Mouse (Mus musculus) gastrocnemius, adult 8-10 months (tissue): ENCODE results near the gene Krt1. TPM values are rescaled to one million over a fixed set of nuclear protein-coding genes. Genes with fewer than 3 reads are reported as not detected.

Experiments
- DNase-seq, 2 experiments: peaks; one replicate each; pipeline ENCODE4 v3.0.0; 2022; ENCODE audit warnings: low spot score in 2 of 2
- total RNA-seq, 4 experiments: library from RNA; stranded (reverse); gene quantifications; 2 replicates each; pipeline ENCODE4 v1.2.4; 2022

Krt1 gene
- total RNA-seq = not detected

GRCm38 (mm10) chr15:101850694-101851093, at the start of gene Krt1:
Krt1 (minus strand) TSS chr15:101850794.
- DNase-seq = no peak

GRCm38 (mm10) chr15:101895216-101895615, 44.6 kb upstream of the Krt1 start:
- no peak for DNase-seq

GRCm38 (mm10) chr15:101892820-101893219, 42.2 kb upstream of the Krt1 start, which contains the start of gene Krt76:
Krt76 (minus strand) TSS chr15:101892920.
- DNase-seq = no peak

- no peak for DNase-seq
Observed at GRCm38 (mm10) chr15:101879776-101880175, 29.2 kb upstream of the Krt1 start.

GRCm38 (mm10) chr15:101878041-101878440, 27.4 kb upstream of the Krt1 start:
- no peak for DNase-seq

- no peak for DNase-seq
Observed at GRCm38 (mm10) chr15:101874383-101874782, 23.8 kb upstream of the Krt1 start.

- DNase-seq = no peak
Observed at GRCm38 (mm10) chr15:101873231-101873630, 22.6 kb upstream of the Krt1 start.

GRCm38 (mm10) chr15:101869431-101869830, 18.8 kb upstream of the Krt1 start, which contains the start of gene Krt77:
Krt77 (minus strand) TSS chr15:101869705.
- no peak for DNase-seq

- no peak for DNase-seq
Observed at GRCm38 (mm10) chr15:101866754-101867153, 16.2 kb upstream of the Krt1 start.

GRCm38 (mm10) chr15:101860421-101861130, 10.0 kb upstream of the Krt1 start:
- DNase-seq = no peak

GRCm38 (mm10) chr15:101859735-101860170, 9.2 kb upstream of the Krt1 start:
- DNase-seq = no peak

- DNase-seq = no peak
Observed at GRCm38 (mm10) chr15:101858673-101859425, 8.3 kb upstream of the Krt1 start.

- DNase-seq = no peak
Observed at GRCm38 (mm10) chr15:101856696-101857095, 6.1 kb upstream of the Krt1 start.

GRCm38 (mm10) chr15:101855732-101856131, 5.1 kb upstream of the Krt1 start:
- DNase-seq = no peak

GRCm38 (mm10) chr15:101854294-101854693, 3.7 kb upstream of the Krt1 start:
- no peak for DNase-seq

GRCm38 (mm10) chr15:101852571-101852970, 2.0 kb upstream of the Krt1 start:
- no peak for DNase-seq

- DNase-seq = no peak
Observed at GRCm38 (mm10) chr15:101845971-101846403, 4.6 kb downstream of the Krt1 start.

- DNase-seq = no peak
Observed at GRCm38 (mm10) chr15:101843192-101843591, 7.4 kb downstream of the Krt1 start.

- no peak for DNase-seq
Observed at GRCm38 (mm10) chr15:101834784-101835328, 15.7 kb downstream of the Krt1 start.

- DNase-seq = no peak
Observed at GRCm38 (mm10) chr15:101833131-101833530, 17.5 kb downstream of the Krt1 start.

GRCm38 (mm10) chr15:101829441-101829840, 21.2 kb downstream of the Krt1 start:
- DNase-seq = no peak

- DNase-seq = no peak
Observed at GRCm38 (mm10) chr15:101821786-101822185, 28.8 kb downstream of the Krt1 start.
